Mouse (Mus musculus) intestine, postnatal 0 days (tissue): ENCODE results near the gene Cacnb4. TPM values are rescaled to one million over a fixed set of nuclear protein-coding genes. Genes with fewer than 3 reads are reported as not detected.

ENCODE experiments used
- ATAC-seq: fragments of 200-750 bp; cut with Nextera tagmentation; 2 replicates; pipeline ENCODE4 v1.8.0; 2017; ENCODE audit warnings: mild to moderate bottlenecking, moderate TSS enrichment, moderate library complexity
- H3K27ac ChIP-seq: fragments of 300-500 bp; sonication (generic); 2 replicates; pipeline ENCODE4 v1.5.1; 2014; ENCODE audit warnings: mild to moderate bottlenecking, low read depth, low read length, moderate library complexity
- H3K27me3 ChIP-seq: fragments of 300-500 bp; sonication (generic); replicated peaks from 2 replicates; pipeline ENCODE4 v1.6.1; 2014; ENCODE audit warnings: low read length, mixed read lengths; ENCODE audit not compliant: control insufficient read depth, insufficient read depth
- H3K36me3 ChIP-seq: fragments of 300-500 bp; sonication (generic); 2 replicates; pipeline ENCODE4 v1.6.1; 2014; ENCODE audit warnings: mild to moderate bottlenecking, moderate library complexity; ENCODE audit not compliant: control insufficient read depth, insufficient read depth
- H3K4me1 ChIP-seq: fragments of 300-500 bp; sonication (generic); replicated peaks from 2 replicates; pipeline ENCODE4 v1.6.1; 2014; ENCODE audit warnings: antibody characterized with exemption, low read length, mixed read lengths; ENCODE audit not compliant: control insufficient read depth, insufficient read depth
- H3K4me2 ChIP-seq: fragments of 300-500 bp; sonication (generic); replicated peaks from 2 replicates; pipeline ENCODE4 v1.6.1; 2014; ENCODE audit warnings: low read depth, mild to moderate bottlenecking, moderate library complexity
- H3K4me3 ChIP-seq: fragments of 300-500 bp; sonication (generic); 2 replicates; pipeline ENCODE4 v1.5.1; 2014; ENCODE audit warnings: low read depth, low read length
- H3K9ac ChIP-seq: fragments of 300-500 bp; sonication (generic); 2 replicates; pipeline ENCODE4 v1.6.1; 2014; ENCODE audit warnings: mild to moderate bottlenecking, low read depth, low read length
- H3K9me3 ChIP-seq: fragments of 300-500 bp; sonication (generic); 2 replicates; pipeline ENCODE4 v1.6.1; 2016; ENCODE audit warnings: mixed run types; ENCODE audit not compliant: control insufficient read depth
- CTCF ChIP-seq: sonication (generic); IDR thresholded peaks from 2 replicates; pipeline ENCODE4 v1.5.1; 2016; ENCODE audit warnings: low read depth, mild to moderate bottlenecking, control low read depth, antibody characterized with exemption, moderate library complexity
- WGBS: fragments of 180-500 bp; shearing (Covaris S2); extraction: QIAGEN DNeasy Blood & Tissue Kit; methylation state at CpG from one replicate; pipeline ENCODE4 v1.1.7; 2014; 5-methylcytosine and 5-hydroxymethylcytosine counted together
- polyA plus RNA-seq: library from polyadenylated mRNA; unstranded; fragments of >200 nt; fragmentation: Nextera tagmentation; extraction: Ambion mirVana; gene quantifications from 2 replicates; pipeline ENCODE4 v1.2.1, GENCODE M21; 2015

Cacnb4 gene
- polyA plus RNA-seq, 1 experiment from 2014 or later: 0.51 TPM

DNA sequence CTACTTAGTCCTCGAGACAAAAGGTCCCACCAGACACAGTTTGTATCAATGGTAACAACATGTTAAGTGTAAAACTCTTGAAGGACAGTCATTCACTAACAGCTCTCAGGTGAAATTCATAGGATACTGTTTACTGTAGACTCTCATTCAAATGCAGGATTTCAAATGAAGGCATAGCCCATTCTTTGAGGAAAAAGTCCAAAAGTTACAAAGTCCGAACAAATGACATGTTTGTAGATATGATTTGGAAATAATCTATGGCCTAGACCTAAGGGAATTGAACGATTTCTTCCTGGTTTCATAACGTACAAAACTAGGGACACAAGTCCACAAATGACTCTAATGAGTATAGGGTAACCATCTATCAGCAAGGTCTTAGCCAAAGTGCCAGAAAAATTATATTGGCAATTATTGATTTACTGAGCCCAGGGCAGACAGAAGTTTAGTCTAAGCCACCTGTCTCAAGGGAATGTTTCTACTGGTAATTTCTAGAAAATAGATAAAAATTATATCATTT, 206.5 kb downstream of the Cacnb4 start:
- no peak overlapping the region for H3K4me3 ChIP-seq
- ATAC-seq: peak; percentile 66
- H3K27ac ChIP-seq: 0 out of 2 replicates have a peak overlapping the region, but pooled peaks have one; percentile 10
- no peak for TF ChIP-seq CTCF
- H3K4me1 ChIP-seq: no peaks in the 10 kb centered on the region
- no peak overlapping the region for H3K9ac ChIP-seq
- no peaks in the 10 kb centered on the region for H3K27me3 ChIP-seq
- H3K9me3 ChIP-seq: no peaks in the 10 kb centered on the region
- 50% methylated on average over 4 of the region's 4 CpGs for WGBS
- no peaks in the 10 kb centered on the region for H3K36me3 ChIP-seq
- no peak overlapping the region for H3K4me2 ChIP-seq

DNA sequence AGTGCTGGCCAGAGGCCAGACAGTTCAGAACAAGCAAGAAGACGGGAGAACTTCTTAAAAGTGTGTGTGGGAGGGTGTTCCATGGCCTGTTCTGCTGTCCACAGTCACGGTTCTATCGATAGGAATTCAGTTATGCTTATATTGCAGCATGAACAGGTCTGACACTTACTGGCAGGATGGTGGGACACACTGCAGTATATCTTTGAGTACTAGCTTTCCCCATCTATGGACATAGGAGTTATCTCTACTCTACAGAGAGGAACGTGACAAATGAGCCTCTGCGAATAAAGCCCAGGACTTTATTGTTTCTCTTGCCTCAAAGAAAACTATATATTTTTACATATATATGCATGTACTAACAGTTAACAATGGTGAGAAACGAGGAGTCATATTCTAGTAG, 209.0 kb downstream of the Cacnb4 start:
- Histone ChIP-seq H3K36me3 (no peaks in the 10 kb centered on the region), H3K4me1 (no peaks in the 10 kb centered on the region), H3K27me3 (no peaks in the 10 kb centered on the region), H3K27ac (no peak overlapping the region), H3K4me2 (no peak overlapping the region), H3K9ac (no peak overlapping the region), H3K4me3 (no peak overlapping the region), H3K9me3 (no peaks in the 10 kb centered on the region)
- ATAC-seq: no peak
- 81% methylated on average over 6 of the region's 6 CpGs for WGBS
- no peak for TF ChIP-seq CTCF

DNA sequence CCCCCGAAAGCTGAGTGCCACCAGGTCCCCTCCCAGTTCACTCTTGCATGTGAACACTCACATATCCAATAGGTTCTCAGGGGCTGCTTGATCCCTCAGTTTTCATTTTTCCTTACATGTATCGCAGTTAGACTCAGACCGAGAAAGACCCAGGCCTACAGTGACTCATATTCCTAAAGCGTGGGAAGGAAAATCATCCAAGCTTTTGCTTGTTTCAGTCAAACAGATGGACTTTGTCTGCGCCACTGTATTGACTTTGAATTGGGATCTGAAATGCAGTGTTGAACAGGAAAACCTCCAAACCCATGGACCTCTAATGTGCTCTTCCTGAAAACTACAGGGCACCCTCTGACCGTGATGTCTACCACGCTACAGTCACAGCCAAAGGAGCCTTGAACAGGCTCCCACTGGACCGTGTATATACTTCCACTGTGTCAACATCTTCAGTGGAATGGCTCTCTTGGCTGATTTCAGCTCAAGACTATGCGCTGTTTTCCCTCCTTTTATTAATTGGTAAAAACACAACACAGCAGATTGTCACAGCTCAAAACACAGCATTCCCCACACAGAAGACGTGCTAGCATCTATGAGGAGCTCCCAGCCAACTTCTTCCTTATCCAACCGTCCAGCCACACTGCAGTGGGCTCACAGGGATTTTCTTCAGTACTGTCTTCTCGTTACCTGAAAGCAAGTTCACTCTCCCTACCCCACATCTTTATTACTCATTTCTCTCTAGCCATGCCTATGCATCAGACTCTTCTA, 215.2 kb downstream of the Cacnb4 start:
- no peak overlapping the region for H3K4me2 ChIP-seq
- TF ChIP-seq CTCF: no peak
- whole genome bisulfite sequencing: 90% methylated on average over 12 of the region's 12 CpGs
- H3K9ac ChIP-seq: no peak overlapping the region
- no peak overlapping the region for H3K27ac ChIP-seq
- no peaks in the 10 kb centered on the region for H3K27me3 ChIP-seq
- H3K4me3 ChIP-seq: no peak overlapping the region
- H3K4me1 ChIP-seq: no peaks in the 10 kb centered on the region
- H3K9me3 ChIP-seq: no peaks in the 10 kb centered on the region
- ATAC-seq: no peak
- no peaks in the 10 kb centered on the region for H3K36me3 ChIP-seq

DNA sequence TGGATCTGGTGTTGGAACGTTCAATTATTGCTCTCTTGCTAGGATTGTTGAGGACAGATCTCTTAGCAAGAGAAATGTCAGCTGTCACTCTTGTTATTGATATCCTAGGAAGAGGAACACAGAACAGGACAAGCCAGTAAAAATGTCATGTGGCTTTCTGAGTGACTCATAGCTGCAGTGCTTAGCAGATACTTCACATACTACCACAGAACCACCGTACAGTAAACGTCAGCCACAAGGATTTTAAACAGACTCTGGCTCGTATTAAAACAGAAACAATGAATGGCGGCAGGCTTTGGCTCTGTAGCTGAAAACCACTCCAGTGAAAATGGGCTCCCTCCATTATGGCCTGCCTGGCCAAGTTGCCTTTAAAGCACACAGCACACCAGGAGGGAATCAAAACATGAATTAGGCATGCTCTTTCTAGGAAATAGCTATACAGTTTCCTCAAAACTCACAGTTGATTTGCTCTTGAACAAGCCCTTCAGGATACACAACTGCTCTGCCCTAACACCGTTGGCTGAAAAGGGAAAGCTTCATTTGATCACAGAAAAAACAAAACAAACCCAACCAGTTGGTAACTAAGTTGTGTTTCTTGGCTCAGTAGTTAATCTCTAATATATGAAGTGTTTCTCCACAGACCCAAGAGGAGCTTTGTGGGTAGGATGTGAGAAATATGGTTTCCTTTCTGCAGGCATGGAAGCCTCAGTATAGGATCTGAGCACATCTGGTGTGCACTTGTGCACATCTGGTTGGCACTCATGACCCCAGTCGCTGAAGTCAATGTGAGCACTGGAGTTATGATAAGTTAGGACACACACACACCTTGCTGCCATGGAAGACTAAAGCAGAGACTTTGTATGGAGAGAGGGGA, 220.8 kb downstream of the Cacnb4 start:
- Histone ChIP-seq H3K4me3 (no peak overlapping the region), H3K4me1 (no peaks in the 10 kb centered on the region), H3K36me3 (no peaks in the 10 kb centered on the region), H3K27me3 (no peaks in the 10 kb centered on the region), H3K27ac (no peak overlapping the region), H3K9ac (no peak overlapping the region), H3K9me3 (no peaks in the 10 kb centered on the region), H3K4me2 (no peak overlapping the region)
- no peak for ATAC-seq
- 54% methylated on average over 7 of the region's 7 CpGs for WGBS
- no peak for TF ChIP-seq CTCF

DNA sequence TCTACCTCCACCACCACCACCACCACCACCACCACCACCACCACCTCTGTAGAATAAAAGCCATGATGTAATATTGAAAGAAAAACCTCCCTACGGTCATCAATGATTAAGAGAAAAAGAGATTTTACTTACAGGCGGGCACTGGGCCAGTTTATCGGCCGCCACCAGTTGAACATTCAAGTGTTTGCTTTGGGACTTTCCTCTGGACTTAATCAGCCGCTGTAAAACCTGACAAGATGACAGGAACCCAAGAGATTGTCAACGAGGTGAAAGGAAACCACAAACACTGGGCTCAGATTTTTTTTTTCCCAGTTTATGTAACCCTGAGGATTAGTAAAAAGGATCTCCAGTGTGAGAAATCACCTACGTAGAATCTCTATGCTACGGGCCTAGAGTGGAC, 226.8 kb downstream of the Cacnb4 start:
- ATAC-seq: no peak
- WGBS: 55% methylated on average over 8 of the region's 8 CpGs
- no peaks in the 10 kb centered on the region for H3K9me3 ChIP-seq

DNA sequence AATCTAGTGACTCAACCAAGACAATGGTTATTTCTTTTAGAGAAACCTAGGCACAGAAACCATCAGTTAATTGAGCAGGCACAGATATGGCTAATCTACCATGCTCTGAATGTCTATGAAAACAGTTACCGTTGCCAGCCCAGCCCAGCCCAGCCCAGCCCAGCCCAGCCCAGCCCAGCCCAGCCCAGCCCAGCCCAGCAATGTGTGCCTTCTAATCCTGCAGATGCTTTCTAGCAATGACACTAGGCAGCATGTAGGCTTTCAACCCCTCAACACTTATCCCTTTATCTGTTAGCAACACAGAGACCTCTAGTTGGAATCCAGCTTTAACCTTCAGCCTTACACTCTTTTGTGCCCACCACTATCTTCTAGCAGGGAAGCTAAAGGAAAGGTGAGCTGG, 227.7 kb downstream of the Cacnb4 start:
- ATAC-seq: no peak
- Histone ChIP-seq H3K27me3 (no peaks in the 10 kb centered on the region), H3K4me1 (no peaks in the 10 kb centered on the region), H3K9me3 (no peaks in the 10 kb centered on the region), H3K27ac (no peak overlapping the region), H3K9ac (no peak overlapping the region), H3K4me2 (no peak overlapping the region), H3K36me3 (no peaks in the 10 kb centered on the region), H3K4me3 (no peak overlapping the region)
- no peak for TF ChIP-seq CTCF
- WGBS: 19% methylated on average over 1 of the region's 1 CpGs

More for the DNA sequence above, 226.8 kb downstream of the Cacnb4 start:
- H3K4me1 ChIP-seq: no peaks in the 10 kb centered on the region
- no peak overlapping the region for H3K4me3 ChIP-seq
- no peaks in the 10 kb centered on the region for H3K27me3 ChIP-seq
- TF ChIP-seq CTCF: no peak
- H3K27ac ChIP-seq: no peak overlapping the region
- H3K4me2 ChIP-seq: no peak overlapping the region
- no peaks in the 10 kb centered on the region for H3K36me3 ChIP-seq
- H3K9ac ChIP-seq: no peak overlapping the region
